Mouse (Mus musculus) colon, adult 2 months (tissue): ENCODE measurements around the gene Synpo2. TPM values are rescaled to one million over a fixed set of nuclear protein-coding genes. Genes with fewer than 3 reads are reported as not detected.

Source experiments
- polyA plus RNA-seq: library from polyadenylated mRNA; depleted of rRNA; stranded (reverse); fragments of >200 nt; gene quantifications from 2 replicates; pipeline ENCODE4 v1.2.3, GENCODE M21; 2012; rRNA removed

Gene Synpo2
- 43.7 and 48.2 TPM in 2 replicates for polyA plus RNA-seq

GRCm38 (mm10) chr3:123235921-123236320, at the start of gene Synpo2:
Synpo2 (minus strand) TSS chr3:123236149.

GRCm38 (mm10) chr3:123266753-123267651, 31.1 kb upstream of the Synpo2 start, which contains the start of gene Sec24d:
Sec24d (plus strand) TSS chr3:123267455.

GRCm38 (mm10) chr3:123034752-123035151, 201.2 kb downstream of the Synpo2 start, which contains the start of gene Myoz2:
Myoz2 (minus strand) TSS chr3:123035015.

Other genes with a start within 250 kb of the Synpo2 start
- gene Myoz2, start 201.1 kb downstream of the Synpo2 start, polyA plus RNA-seq, result 0.22 TPM in 1 of 2 replicates, not detected in the other
- gene Sec24d, start 31.3 kb upstream of the Synpo2 start, polyA plus RNA-seq, result 84.6 and 86.9 TPM in 2 replicates
- 2.4 and 4.0 TPM in 2 replicates for gene Mettl14, start 150.0 kb upstream of the Synpo2 start, polyA plus RNA-seq
- 0.78 and 0.90 TPM in 2 replicates for gene Prss12, start 210.8 kb upstream of the Synpo2 start, polyA plus RNA-seq